Mouse (Mus musculus) cortical plate, adult 2 months (tissue): Measurements from ENCODE around the gene Rbms1. TPM values are rescaled to one million over a fixed set of nuclear protein-coding genes. Genes with fewer than 3 reads are reported as not detected.
"Not testable (repeated sequence)": the region's sequence is repeated elsewhere in the genome, so short reads cannot be mapped to it uniquely, and the experiment has no call there.

Experiments
- H3K27ac ChIP-seq: fragments of 200-500 bp; 2 replicates; pipeline ENCODE4 v1.5.1; 2012; ENCODE audit warnings: low read length, control low read depth, inconsistent platforms; ENCODE audit not compliant: insufficient read depth
- H3K4me1 ChIP-seq: fragments of 200-500 bp; 2 replicates; pipeline ENCODE4 v1.6.1; 2011; ENCODE audit warnings: low read length; ENCODE audit not compliant: control insufficient read depth, insufficient read depth
- H3K4me3 ChIP-seq: fragments of 200-500 bp; 2 replicates; pipeline ENCODE4 v1.5.1; 2011; ENCODE audit warnings: mild to moderate bottlenecking, low read length, control low read depth; ENCODE audit not compliant: insufficient read depth
- CTCF ChIP-seq: fragments of 200-500 bp; IDR thresholded peaks from 2 replicates; pipeline ENCODE4 v1.5.1; 2011; ENCODE audit warnings: mild to moderate bottlenecking, control low read depth, low read length; ENCODE audit not compliant: insufficient read depth; ENCODE audit errors: extremely low read depth
- POLR2A ChIP-seq: fragments of 200-500 bp; IDR thresholded peaks from 2 replicates; pipeline ENCODE4 v1.6.1; 2011; ENCODE audit warnings: mild to moderate bottlenecking, low read length, control low read depth; ENCODE audit not compliant: insufficient read depth; ENCODE audit errors: extremely low read depth
- polyA plus RNA-seq: library from polyadenylated mRNA; depleted of rRNA; stranded (reverse); fragments of >200 nt; gene quantifications from 2 replicates; pipeline ENCODE4 v1.2.3, GENCODE M21; 2012

Rbms1 gene
- polyA plus RNA-seq, 1 experiment: 18.8 TPM

DNA sequence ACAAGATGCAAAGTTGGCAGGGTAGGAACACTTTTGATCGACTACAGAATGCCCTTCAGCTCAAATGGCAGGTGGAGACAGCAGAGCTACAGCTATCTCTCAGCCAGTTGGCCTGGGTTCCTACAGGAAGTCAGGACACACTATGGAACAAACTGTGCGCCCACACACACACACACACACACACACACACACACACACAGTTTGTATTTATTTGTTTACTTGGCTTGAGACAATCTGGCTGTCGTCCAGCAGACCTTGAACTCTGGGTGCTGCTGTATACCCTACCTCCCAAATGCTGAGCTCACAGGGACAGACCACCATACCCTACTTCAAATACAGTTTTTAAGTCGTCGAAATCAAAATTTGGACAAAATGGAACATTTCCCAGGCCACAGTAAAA lies 125.4 kb downstream of the Rbms1 start:
- TF ChIP-seq POLR2A (no peak), CTCF (no peak)
- H3K4me3 ChIP-seq: no peak overlapping the region
- H3K4me1 ChIP-seq: no peaks in the 10 kb centered on the region; the same call in none of the 2 replicates
- no peak overlapping the region for H3K27ac ChIP-seq

GRCm38 (mm10) chr2:60836237-60836636 lies 126.8 kb downstream of the Rbms1 start:
- Histone ChIP-seq H3K4me3 (no peak overlapping the region), H3K4me1 (no peaks in the 10 kb centered on the region; the same call in none of the 2 replicates), H3K27ac (no peak overlapping the region)
- TF ChIP-seq CTCF: no peak
- TF ChIP-seq POLR2A: no peak

GRCm38 (mm10) chr2:60834293-60834692 lies 128.7 kb downstream of the Rbms1 start:
- Histone ChIP-seq H3K4me1 (no peaks in the 10 kb centered on the region; the same call in none of the 2 replicates), H3K4me3 (no peak overlapping the region), H3K27ac (no peak overlapping the region)
- no peak for TF ChIP-seq CTCF
- no peak for TF ChIP-seq POLR2A

GRCm38 (mm10) chr2:60832254-60832653 lies 130.7 kb downstream of the Rbms1 start:
- Histone ChIP-seq H3K4me3 (no peak overlapping the region), H3K4me1 (no peaks in the 10 kb centered on the region; the same call in 1 of the 2 replicates), H3K27ac (no peak overlapping the region)
- no peak for TF ChIP-seq CTCF
- no peak for TF ChIP-seq POLR2A

DNA sequence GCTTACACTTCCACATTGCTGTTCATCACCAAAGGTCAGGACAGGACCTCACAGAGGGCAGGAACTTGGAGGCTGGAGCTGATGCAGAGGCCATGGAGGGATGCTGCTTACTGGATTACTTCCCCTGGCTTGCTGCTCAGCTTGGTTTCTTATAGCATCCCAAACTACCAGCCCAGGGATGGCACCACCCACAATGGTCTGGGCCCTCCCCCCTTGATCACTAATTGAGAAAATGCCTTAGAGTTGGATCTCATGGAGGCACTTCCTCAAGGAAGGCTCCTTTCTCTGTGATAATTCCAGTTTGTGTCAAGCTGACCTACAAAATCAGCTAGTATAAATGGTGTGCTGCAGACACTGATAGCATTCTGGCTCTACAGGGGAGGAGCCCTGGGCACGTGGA lies 132.5 kb downstream of the Rbms1 start:
- not testable (repeated sequence) for H3K4me3 ChIP-seq, H3K27ac ChIP-seq, H3K4me1 ChIP-seq

- H3K4me3 ChIP-seq: no peak overlapping the region
- H3K4me1 ChIP-seq: no peaks in the 10 kb centered on the region; the same call in 1 of the 2 replicates
- TF ChIP-seq POLR2A (no peak), CTCF (no peak)
- no peak overlapping the region for H3K27ac ChIP-seq
These were observed 134.0 kb downstream of the Rbms1 start for GRCm38 (mm10) chr2:60828908-60829462.

- H3K4me3 ChIP-seq: no peak overlapping the region
- H3K4me1 ChIP-seq: no peaks in the 10 kb centered on the region
- no peak overlapping the region for H3K27ac ChIP-seq
- TF ChIP-seq POLR2A (no peak), CTCF (no peak)
These were observed 135.9 kb downstream of the Rbms1 start for GRCm38 (mm10) chr2:60827152-60827428.

- TF ChIP-seq POLR2A: no peak
- no peak for TF ChIP-seq CTCF
- Histone ChIP-seq H3K27ac (no peak overlapping the region), H3K4me3 (no peak overlapping the region), H3K4me1 (no peaks in the 10 kb centered on the region)
These were observed 136.4 kb downstream of the Rbms1 start for GRCm38 (mm10) chr2:60826406-60827151.

- H3K4me1 ChIP-seq: no peaks in the 10 kb centered on the region
- TF ChIP-seq CTCF (no peak), POLR2A (no peak)
- no peak overlapping the region for H3K27ac ChIP-seq
- H3K4me3 ChIP-seq: no peak overlapping the region
These were observed 137.3 kb downstream of the Rbms1 start for GRCm38 (mm10) chr2:60825690-60826089.

GRCm38 (mm10) chr2:60821635-60822034 lies 141.4 kb downstream of the Rbms1 start:
- peaks cover 1% of the 10 kb centered on the region for H3K4me1 ChIP-seq
- no peak overlapping the region for H3K4me3 ChIP-seq
- no peak overlapping the region for H3K27ac ChIP-seq
- TF ChIP-seq CTCF (no peak), POLR2A (no peak)
